Mouse (Mus musculus): ENCODE results near the gene Calm1.

DNA sequence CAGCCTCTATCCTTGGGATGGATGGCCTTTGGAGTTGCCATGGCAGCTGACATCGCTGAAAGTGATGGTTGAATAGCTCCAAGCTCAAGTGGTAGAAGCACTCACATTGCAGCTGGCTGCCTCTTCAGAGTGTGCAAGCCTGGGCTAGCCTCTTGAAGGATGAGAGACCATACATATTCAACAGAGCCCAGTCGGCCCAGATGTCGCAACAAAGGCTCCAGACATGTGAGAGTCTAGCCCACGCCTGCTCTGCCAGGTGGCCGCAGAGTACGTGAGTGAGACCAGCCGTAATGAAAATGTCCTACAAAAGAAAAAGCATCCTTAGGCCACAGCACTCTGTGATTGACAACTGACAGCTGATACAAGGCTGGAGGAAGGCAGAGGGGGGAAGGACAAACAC lies 40.2 kb downstream of the Calm1 start:
- TF ChIP-seq POLR2A (IDR thresholded peaks at IDR 0.05; ENCODE audit: low read depth, low read length) (no peak), CTCF (IDR thresholded peaks at IDR 0.05; ENCODE audit: borderline replicate concordance, insufficient read depth, low read length) (no peak)
